Mouse (Mus musculus) lung, postnatal 0 days (tissue): ENCODE measurements around the gene Zbtb39. TPM values are rescaled to one million over a fixed set of nuclear protein-coding genes. Genes with fewer than 3 reads are reported as not detected.

ENCODE experiments used
- ATAC-seq: fragments of 200-750 bp; cut with Nextera tagmentation; 2 replicates; pipeline ENCODE4 v1.8.0; 2017; ENCODE audit warnings: moderate library complexity
- DNase-seq: peaks from one replicate; pipeline ENCODE4 v3.0.0-alpha.2; 2016; ENCODE audit warnings: low spot score
- H3K27ac ChIP-seq: fragments of 300-500 bp; sonication (generic); 2 replicates; pipeline ENCODE4 v1.5.1; 2014; ENCODE audit warnings: antibody characterized with exemption, mild to moderate bottlenecking, low read length, mixed read lengths
- H3K27me3 ChIP-seq: fragments of 300-500 bp; sonication (generic); replicated peaks from 2 replicates; pipeline ENCODE4 v1.6.1; 2014; ENCODE audit warnings: low read length, mixed read lengths; ENCODE audit not compliant: insufficient read depth
- H3K36me3 ChIP-seq: fragments of 300-500 bp; sonication (generic); 2 replicates; pipeline ENCODE4 v1.6.1; 2014; ENCODE audit warnings: low read length, mixed read lengths; ENCODE audit not compliant: insufficient read depth
- H3K4me1 ChIP-seq: fragments of 300-500 bp; sonication (generic); 2 replicates; pipeline ENCODE4 v1.6.1; 2014; ENCODE audit warnings: antibody characterized with exemption, low read depth, low read length, mixed read lengths; ENCODE audit not compliant: insufficient read depth
- H3K4me2 ChIP-seq: fragments of 300-500 bp; sonication (generic); replicated peaks from 2 replicates; pipeline ENCODE4 v1.6.1; 2014; ENCODE audit warnings: low read depth, mild to moderate bottlenecking, low read length, moderate library complexity, mixed read lengths
- H3K4me3 ChIP-seq: fragments of 300-500 bp; sonication (generic); 2 replicates; pipeline ENCODE4 v1.5.1; 2014; ENCODE audit warnings: low read depth, low read length
- H3K9ac ChIP-seq: fragments of 300-500 bp; sonication (generic); replicated peaks from 2 replicates; pipeline ENCODE4 v1.6.1; 2014; ENCODE audit warnings: low read depth, mild to moderate bottlenecking
- H3K9me3 ChIP-seq: fragments of 300-500 bp; sonication (generic); 2 replicates; pipeline ENCODE4 v1.6.1; 2016; ENCODE audit warnings: low read length, mixed read lengths
- CTCF ChIP-seq: IDR thresholded peaks from 2 replicates; pipeline ENCODE4 v1.5.1; 2016; ENCODE audit warnings: antibody characterized with exemption, mild to moderate bottlenecking
- EP300 ChIP-seq: IDR thresholded peaks from 2 replicates; pipeline ENCODE4 v1.6.1; 2016; ENCODE audit warnings: antibody characterized with exemption, mild to moderate bottlenecking, control low read depth
- WGBS: fragments of 180-500 bp; shearing (Covaris S2); extraction: QIAGEN DNeasy Blood & Tissue Kit; methylation state at CpG from one replicate; pipeline ENCODE4 v1.1.7; 2014; 5-methylcytosine and 5-hydroxymethylcytosine counted together
- polyA plus RNA-seq: library from polyadenylated mRNA; unstranded; fragments of >200 nt; fragmentation: Nextera tagmentation; extraction: Ambion mirVana; gene quantifications from 2 replicates; pipeline ENCODE4 v1.2.1, GENCODE M21; 2015

The Zbtb39 gene
- polyA plus RNA-seq, 1 experiment from 2014 or later: 2.0 TPM

DNA sequence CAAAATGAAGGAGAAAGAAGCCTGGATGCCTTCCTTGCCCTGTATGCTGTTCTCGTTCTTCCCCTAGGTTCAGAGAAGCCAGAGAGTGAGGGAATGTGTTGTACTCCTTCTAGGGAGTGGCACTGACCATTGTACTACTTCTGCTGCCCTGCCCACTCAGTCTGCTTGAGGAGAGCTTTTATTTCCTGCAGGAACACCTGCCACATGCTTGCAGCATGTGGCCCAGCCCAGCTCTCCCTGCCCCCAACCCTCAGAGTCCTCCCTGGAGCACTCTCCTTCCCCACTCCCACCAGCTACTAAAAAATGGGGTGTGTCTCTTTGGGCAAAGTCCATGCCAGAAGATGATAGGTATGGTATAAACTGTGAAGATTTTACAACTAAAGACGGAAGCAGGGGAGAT lies 35.0 kb upstream of the Zbtb39 start:
- no peaks in the 10 kb centered on the region for H3K4me1 ChIP-seq
- TF ChIP-seq CTCF (no peak), EP300 (no peak)
- no peak overlapping the region for H3K4me2 ChIP-seq
- no peak for ATAC-seq
- H3K4me3 ChIP-seq: no peak overlapping the region
- no peak for DNase-seq
- 26% methylated on average over 2 of the region's 2 CpGs for WGBS
- H3K36me3 ChIP-seq: 0 out of 2 replicates have a peak, but pooled peaks cover under 1% of the 10 kb centered on the region
- no peak overlapping the region for H3K27ac ChIP-seq
- H3K9me3 ChIP-seq: no peaks in the 10 kb centered on the region
- no peaks in the 10 kb centered on the region for H3K27me3 ChIP-seq
- H3K9ac ChIP-seq: no peak overlapping the region

DNA sequence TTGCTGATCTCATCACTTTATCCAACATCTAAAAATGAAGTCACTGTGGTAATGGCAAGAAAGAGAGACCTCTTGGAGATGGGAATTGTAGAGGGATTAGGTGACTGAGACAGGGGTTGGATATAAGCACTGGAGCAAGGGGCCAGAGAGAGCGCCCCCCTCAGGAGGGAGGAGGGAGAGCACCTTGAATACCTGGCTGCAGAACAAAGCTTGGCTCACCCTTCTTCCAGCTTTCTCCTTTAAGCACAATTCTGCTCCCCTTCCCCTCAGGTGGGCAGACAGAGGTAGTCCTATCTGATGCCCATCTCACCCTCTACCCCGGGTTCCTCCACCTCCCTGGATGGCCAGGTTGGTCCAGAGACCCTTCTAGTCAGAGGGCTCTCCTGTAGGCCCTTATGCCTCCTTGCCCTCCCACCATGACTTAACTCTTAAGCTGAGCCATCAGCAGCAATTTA lies 34.5 kb upstream of the Zbtb39 start, which contains the start of gene Myo1a:
Gene Myo1a (plus strand): TSS at position 405 of the 455 bp plus-strand sequence.
- no peak within 1 kb of the TSS for H3K4me2 ChIP-seq
- ATAC-seq (no peak), DNase-seq (no peak)
- no peaks in the 10 kb centered on the region for H3K4me1 ChIP-seq
- no peak within 1 kb of the TSS for H3K27ac ChIP-seq
- H3K4me3 ChIP-seq: no peak within 1 kb of the TSS
- H3K27me3 ChIP-seq: no peaks in the 10 kb centered on the region
- H3K36me3 ChIP-seq: no peaks in the 10 kb centered on the region
- no peak within 1 kb of the TSS for H3K9ac ChIP-seq
- no peaks in the 10 kb centered on the region for H3K9me3 ChIP-seq
- TF ChIP-seq EP300: no peak
- peak; percentile 10; the same call in 1 of the 2 replicates for TF ChIP-seq CTCF
- WGBS: 50% methylated on average over 2 of the region's 2 CpGs

DNA sequence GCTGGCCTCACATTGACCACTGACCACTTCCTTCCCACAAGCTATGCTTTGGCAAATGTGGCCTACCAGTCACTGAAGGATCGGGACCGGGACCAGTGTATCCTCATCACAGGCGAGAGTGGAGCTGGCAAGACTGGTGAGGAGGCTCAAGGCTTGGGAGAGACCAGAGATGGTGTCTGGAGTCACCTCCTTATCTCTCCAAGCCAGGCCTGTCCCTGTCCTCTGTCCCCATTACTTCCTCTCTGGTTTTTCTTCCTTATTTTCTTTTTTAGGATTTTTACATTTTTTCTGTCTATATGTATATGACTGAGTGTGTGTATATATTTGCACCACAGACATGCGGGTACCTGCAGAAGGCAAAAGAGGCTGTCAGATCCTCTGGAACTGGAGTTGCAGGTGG lies 33.6 kb upstream of the Zbtb39 start:
- Histone ChIP-seq H3K9me3 (no peaks in the 10 kb centered on the region), H3K4me2 (no peak overlapping the region), H3K36me3 (no peaks in the 10 kb centered on the region), H3K27me3 (no peaks in the 10 kb centered on the region), H3K27ac (no peak overlapping the region), H3K4me3 (no peak overlapping the region), H3K9ac (no peak overlapping the region), H3K4me1 (no peaks in the 10 kb centered on the region)
- ATAC-seq: no peak
- no peak for TF ChIP-seq CTCF
- TF ChIP-seq EP300: no peak
- DNase-seq: no peak
- WGBS: 88% methylated on average over 4 of the region's 4 CpGs

DNA sequence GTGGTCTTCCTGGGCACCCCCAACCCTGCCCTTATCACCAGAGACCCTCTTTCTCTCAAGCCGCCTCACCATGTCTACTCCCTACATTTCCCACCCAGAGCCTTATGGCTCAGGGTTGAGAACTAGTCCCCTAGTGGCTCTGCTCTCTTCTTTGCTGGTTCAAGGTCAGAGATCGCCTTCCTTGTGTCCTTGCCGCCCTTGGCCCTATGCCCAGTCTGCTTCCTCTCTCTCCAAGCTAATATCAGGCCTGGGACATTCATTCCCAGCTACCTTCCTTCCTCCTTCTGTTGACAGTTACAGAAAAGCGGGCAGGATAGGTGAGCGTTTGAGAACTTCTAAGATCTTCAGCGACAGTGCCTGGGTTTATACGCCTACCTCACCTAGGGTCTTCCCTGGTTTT lies 31.6 kb upstream of the Zbtb39 start:
- Histone ChIP-seq H3K27me3 (no peaks in the 10 kb centered on the region), H3K27ac (no peak overlapping the region), H3K4me3 (no peak overlapping the region), H3K4me2 (no peak overlapping the region), H3K4me1 (no peaks in the 10 kb centered on the region), H3K36me3 (no peaks in the 10 kb centered on the region), H3K9ac (no peak overlapping the region), H3K9me3 (no peaks in the 10 kb centered on the region)
- 65% methylated on average over 7 of the region's 7 CpGs for WGBS
- ATAC-seq: no peak
- no peak for TF ChIP-seq EP300
- TF ChIP-seq CTCF: no peak
- no peak for DNase-seq

DNA sequence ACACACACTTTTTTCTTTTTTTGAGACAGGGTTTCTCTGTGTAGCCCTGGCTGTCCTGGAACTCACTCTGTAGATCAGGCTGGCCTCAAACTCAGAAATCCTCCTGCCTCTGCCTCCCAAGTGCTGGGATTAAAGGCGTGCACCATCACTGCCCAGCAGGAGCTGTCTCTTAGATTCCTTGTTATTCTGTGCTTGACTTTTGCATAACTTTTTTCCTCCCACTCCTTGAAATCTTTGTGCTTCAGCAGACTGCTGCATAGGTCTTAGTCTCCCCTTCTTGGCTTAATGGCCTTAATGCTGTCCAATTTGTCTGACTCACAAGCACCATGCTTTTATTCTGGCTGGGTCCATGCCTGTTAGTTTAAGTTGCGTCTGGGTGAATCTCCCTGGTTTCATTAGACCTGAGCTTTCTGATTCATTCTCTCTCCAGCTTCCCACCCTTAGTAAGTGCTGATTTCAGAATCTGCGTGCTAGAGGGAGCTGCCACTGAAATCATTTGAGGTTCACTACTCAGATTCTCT lies 30.4 kb upstream of the Zbtb39 start:
- Histone ChIP-seq H3K36me3 (no peaks in the 10 kb centered on the region), H3K4me2 (no peak overlapping the region), H3K4me3 (no peak overlapping the region), H3K27ac (no peak overlapping the region), H3K27me3 (no peaks in the 10 kb centered on the region), H3K9me3 (no peaks in the 10 kb centered on the region), H3K9ac (no peak overlapping the region), H3K4me1 (no peaks in the 10 kb centered on the region)
- TF ChIP-seq CTCF: no peak
- TF ChIP-seq EP300: no peak
- DNase-seq (no peak), ATAC-seq (no peak)
- WGBS: 84% methylated on average over 3 of the region's 3 CpGs

DNA sequence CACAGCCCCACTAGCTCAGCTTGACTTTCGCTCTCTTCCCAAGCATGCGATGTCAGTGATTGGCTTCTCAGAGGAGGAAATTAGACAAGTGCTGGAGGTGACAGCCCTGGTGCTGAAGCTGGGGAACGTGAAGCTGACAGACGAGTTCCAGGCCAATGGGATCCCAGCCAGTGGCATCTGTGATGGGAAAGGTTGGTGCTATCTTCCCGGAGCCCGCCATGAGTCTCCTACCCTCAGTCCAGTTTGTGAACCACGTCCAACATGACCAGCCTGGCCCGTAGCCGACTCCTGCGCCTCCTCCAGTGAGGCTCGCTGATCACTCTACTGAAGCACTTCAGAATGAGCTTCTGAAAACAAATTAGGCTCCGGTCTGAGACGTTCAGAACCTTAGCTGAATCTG lies 29.0 kb upstream of the Zbtb39 start:
- WGBS: 70% methylated on average over 13 of the region's 13 CpGs
- H3K27ac ChIP-seq: no peak overlapping the region
- H3K9me3 ChIP-seq: no peaks in the 10 kb centered on the region
- H3K36me3 ChIP-seq: no peaks in the 10 kb centered on the region
- no peaks in the 10 kb centered on the region for H3K4me1 ChIP-seq
- H3K9ac ChIP-seq: no peak overlapping the region
- DNase-seq (no peak), ATAC-seq (no peak)
- H3K4me2 ChIP-seq: no peak overlapping the region
- H3K27me3 ChIP-seq: no peaks in the 10 kb centered on the region
- no peak overlapping the region for H3K4me3 ChIP-seq
- TF ChIP-seq EP300 (no peak), CTCF (no peak)

DNA sequence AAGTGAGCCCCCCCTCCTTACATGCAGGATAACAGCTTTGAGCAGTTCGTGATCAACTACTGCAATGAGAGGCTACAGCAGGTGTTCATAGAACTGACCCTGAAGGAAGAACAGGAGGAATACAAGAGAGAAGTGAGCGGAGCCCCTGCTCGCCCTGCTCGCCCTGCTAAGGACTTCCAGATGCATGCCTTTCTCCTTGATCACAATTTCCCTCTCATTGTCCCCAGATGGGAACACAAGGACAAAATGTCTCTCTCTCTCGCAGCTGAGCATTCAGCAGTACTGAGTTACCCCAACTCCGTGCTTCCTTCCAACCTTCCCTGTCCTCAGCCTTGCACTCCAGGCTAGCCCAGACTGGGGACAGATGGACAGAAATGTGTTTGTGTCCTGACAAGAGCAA lies 26.6 kb upstream of the Zbtb39 start:
- Histone ChIP-seq H3K4me3 (no peak overlapping the region), H3K9me3 (no peaks in the 10 kb centered on the region), H3K36me3 (no peaks in the 10 kb centered on the region), H3K27me3 (no peaks in the 10 kb centered on the region), H3K4me1 (no peaks in the 10 kb centered on the region), H3K9ac (no peak overlapping the region), H3K27ac (no peak overlapping the region), H3K4me2 (no peak overlapping the region)
- WGBS: 67% methylated on average over 6 of the region's 6 CpGs
- DNase-seq: no peak
- TF ChIP-seq EP300: no peak
- TF ChIP-seq CTCF: no peak
- ATAC-seq: no peak
